Mouse (Mus musculus) cortical plate, adult 2 months (tissue): Measurements from ENCODE around the gene Akap14.

Experiments used
- CTCF ChIP-seq: fragments of 200-500 bp; IDR thresholded peaks from 2 replicates; pipeline ENCODE4 v1.5.1; 2011; ENCODE audit warnings: mild to moderate bottlenecking, control low read depth, low read length; ENCODE audit not compliant: insufficient read depth; ENCODE audit errors: extremely low read depth
- POLR2A ChIP-seq: fragments of 200-500 bp; IDR thresholded peaks from 2 replicates; pipeline ENCODE4 v1.6.1; 2011; ENCODE audit warnings: mild to moderate bottlenecking, low read length, control low read depth; ENCODE audit not compliant: insufficient read depth; ENCODE audit errors: extremely low read depth

- no peak for TF ChIP-seq CTCF
- TF ChIP-seq POLR2A = no peak
Measured at GRCm38 (mm10) chrX:37110881-37111193, 57.8 kb downstream of the Akap14 start.
